Mouse (Mus musculus) MEL (cell line): ENCODE measurements around the gene Gm20388. TPM values are rescaled to one million over a fixed set of nuclear protein-coding genes. Genes with fewer than 3 reads are reported as not detected.
A peak's percentile ranks its signal among the peaks of the same experiment; 100 is the strongest.

Source experiments
- DNase-seq: peaks from one replicate; pipeline ENCODE4 v3.0.0; 2011; ENCODE audit warnings: low read depth, low spot score
- H3K27ac ChIP-seq: 2 replicates; pipeline ENCODE4 v1.5.1; 2012; ENCODE audit warnings: low read depth, mild to moderate bottlenecking, control low read depth, low read length, moderate library complexity; ENCODE audit not compliant: control insufficient read depth
- H3K27me3 ChIP-seq, 2 experiments: fragments of 150-350 bp in 1 of 2; sonication (generic) in 1 of 2; 2 replicates each; pipeline ENCODE4 v1.6.1; 2012; ENCODE audit warnings: low read length in 2 of 2, mild to moderate bottlenecking in 2 of 2, improper control_type of control experiment in 1 of 2, moderate library complexity in 1 of 2; ENCODE audit not compliant: insufficient read depth in 2 of 2, control insufficient read depth in 1 of 2
- H3K36me3 ChIP-seq, 2 experiments: 2 replicates each; pipeline ENCODE4 v1.6.1; 2012 to 2014; ENCODE audit warnings: low read length in 2 of 2, improper control_type of control experiment in 1 of 2, inconsistent platforms in 1 of 2, mild to moderate bottlenecking in 1 of 2; ENCODE audit not compliant: insufficient read depth in 2 of 2, control insufficient read depth in 1 of 2
- H3K4me1 ChIP-seq, 2 experiments: fragments of 150-350 bp in 1 of 2; sonication (generic) in 1 of 2; 2 replicates each; pipeline ENCODE4 v1.6.1; 2012; ENCODE audit warnings: low read length in 2 of 2, improper control_type of control experiment in 1 of 2, mild to moderate bottlenecking in 1 of 2; ENCODE audit not compliant: insufficient read depth in 2 of 2, control insufficient read depth in 1 of 2
- H3K4me3 ChIP-seq, 2 experiments: fragments of 150-350 bp in 1 of 2; sonication (generic) in 1 of 2; 2 replicates each; pipeline ENCODE4 v1.5.1; 2012; ENCODE audit warnings: low read depth in 2 of 2, low read length in 2 of 2, mild to moderate bottlenecking in 2 of 2, moderate library complexity in 2 of 2, control low read depth in 1 of 2, improper control_type of control experiment in 1 of 2; ENCODE audit not compliant: control insufficient read depth in 1 of 2, insufficient read depth in 1 of 2
- H3K79me2 ChIP-seq: 2 replicates; pipeline ENCODE4 v1.6.1; 2012; ENCODE audit warnings: mild to moderate bottlenecking, low read length, moderate library complexity; ENCODE audit not compliant: control insufficient read depth, poor library complexity, insufficient read depth
- H3K9ac ChIP-seq: 2 replicates; pipeline ENCODE4 v1.6.1; 2012; ENCODE audit warnings: low read depth, mild to moderate bottlenecking, control low read depth, low read length, moderate library complexity; ENCODE audit not compliant: control insufficient read depth, poor library complexity, severe bottlenecking
- H3K9me3 ChIP-seq: fragments of 150-350 bp; sonication (generic); replicated peaks from 2 replicates; pipeline ENCODE4 v1.6.1; 2012; ENCODE audit warnings: mild to moderate bottlenecking, low read length, improper control_type of control experiment, moderate library complexity; ENCODE audit not compliant: insufficient read depth
- BHLHE40 ChIP-seq: IDR thresholded peaks from 2 replicates; pipeline ENCODE4 v1.6.1; 2012; ENCODE audit warnings: low read depth, mild to moderate bottlenecking, inconsistent platforms, low read length, improper control_type of control experiment, borderline replicate concordance
- CHD1 ChIP-seq: IDR thresholded peaks from 2 replicates; pipeline ENCODE4 v1.6.1; 2012; ENCODE audit warnings: low read depth, mild to moderate bottlenecking, inconsistent platforms, low read length, improper control_type of control experiment
- CHD2 ChIP-seq: IDR thresholded peaks from 2 replicates; pipeline ENCODE4 v1.6.1; 2011; ENCODE audit warnings: low read length, improper control_type of control experiment
- E2F4 ChIP-seq: IDR thresholded peaks from 2 replicates; pipeline ENCODE4 v1.6.1; 2011; ENCODE audit warnings: low read depth, low read length, improper control_type of control experiment, borderline replicate concordance
- ELF1 ChIP-seq: IDR thresholded peaks from 2 replicates; pipeline ENCODE4 v1.6.1; 2014; ENCODE audit warnings: low read depth, mild to moderate bottlenecking, inconsistent platforms, low read length, improper control_type of control experiment, moderate library complexity
- EP300 ChIP-seq, 2 experiments: IDR thresholded peaks; 2 replicates each; pipeline ENCODE4 v1.6.1; 2011; ENCODE audit warnings: improper control_type of control experiment in 2 of 2, low read length in 2 of 2, low read depth in 1 of 2, mild to moderate bottlenecking in 1 of 2
- ETS1 ChIP-seq: IDR thresholded peaks from 2 replicates; pipeline ENCODE4 v1.6.1; 2012; ENCODE audit warnings: low read depth, mild to moderate bottlenecking, inconsistent platforms, low read length, improper control_type of control experiment, moderate library complexity
- GABPA ChIP-seq: IDR thresholded peaks from 2 replicates; pipeline ENCODE4 v1.6.1; 2012; ENCODE audit warnings: low read depth, mild to moderate bottlenecking, inconsistent platforms, low read length, improper control_type of control experiment, moderate library complexity
- GATA1 ChIP-seq: IDR thresholded peaks from 2 replicates; pipeline ENCODE4 v1.6.1; 2011; ENCODE audit warnings: low read depth, low read length, improper control_type of control experiment
- HCFC1 ChIP-seq: IDR thresholded peaks from 2 replicates; pipeline ENCODE4 v1.6.1; 2012; ENCODE audit warnings: low read depth, mild to moderate bottlenecking, inconsistent platforms, low read length, improper control_type of control experiment, moderate library complexity
- KAT2A ChIP-seq: conservative IDR thresholded peaks from 2 replicates; pipeline ENCODE4 v1.6.1; 2012; ENCODE audit warnings: low read depth, low read length, improper control_type of control experiment, inconsistent platforms
- MAFK ChIP-seq: IDR thresholded peaks from 2 replicates; pipeline ENCODE4 v1.6.1; 2011; ENCODE audit warnings: low read depth, mild to moderate bottlenecking, low read length, improper control_type of control experiment, borderline replicate concordance
- MAX ChIP-seq: IDR thresholded peaks from 2 replicates; pipeline ENCODE4 v1.6.1; 2011; ENCODE audit warnings: low read length, improper control_type of control experiment
- MEF2A ChIP-seq: IDR thresholded peaks from 2 replicates; pipeline ENCODE4 v1.6.1; 2014; ENCODE audit warnings: low read depth, mild to moderate bottlenecking, inconsistent platforms, low read length, improper control_type of control experiment; ENCODE audit not compliant: poor library complexity, insufficient replicate concordance, severe bottlenecking; ENCODE audit errors: extremely low read depth
- MXI1 ChIP-seq: IDR thresholded peaks from 2 replicates; pipeline ENCODE4 v1.6.1; 2011; ENCODE audit warnings: mild to moderate bottlenecking, low read depth, low read length, improper control_type of control experiment
- MYB ChIP-seq: IDR thresholded peaks from 2 replicates; pipeline ENCODE4 v1.6.1; 2011; ENCODE audit warnings: mild to moderate bottlenecking, low read depth, low read length, improper control_type of control experiment
- MYC ChIP-seq: IDR thresholded peaks from 2 replicates; pipeline ENCODE4 v1.6.1; 2011; ENCODE audit warnings: low read depth, mild to moderate bottlenecking, low read length, improper control_type of control experiment, moderate library complexity
- NELFE ChIP-seq: IDR thresholded peaks from 2 replicates; pipeline ENCODE4 v1.6.1; 2011; ENCODE audit warnings: low read depth, low read length, improper control_type of control experiment
- NRF1 ChIP-seq: IDR thresholded peaks from 2 replicates; pipeline ENCODE4 v1.6.1; 2014; ENCODE audit warnings: low read depth, mild to moderate bottlenecking, inconsistent platforms, low read length, improper control_type of control experiment, moderate library complexity; ENCODE audit not compliant: poor library complexity, insufficient read depth, severe bottlenecking
- POLR2A ChIP-seq, 2 experiments: IDR thresholded peaks; 2 replicates each; pipeline ENCODE4 v1.6.1; 2011 to 2012; ENCODE audit warnings: low read length in 2 of 2, mild to moderate bottlenecking in 2 of 2, control low read depth in 1 of 2, improper control_type of control experiment in 1 of 2, low read depth in 1 of 2, moderate library complexity in 1 of 2; ENCODE audit not compliant: control insufficient read depth in 1 of 2, insufficient read depth in 1 of 2, poor library complexity in 1 of 2
- POLR2AphosphoS5 ChIP-seq: IDR thresholded peaks from 2 replicates; pipeline ENCODE4 v1.6.1; 2012; ENCODE audit warnings: low read depth, borderline replicate concordance, mild to moderate bottlenecking, inconsistent platforms, low read length, moderate library complexity, mixed read lengths
- RAD21 ChIP-seq: IDR thresholded peaks from 2 replicates; pipeline ENCODE4 v1.6.1; 2011; ENCODE audit warnings: mild to moderate bottlenecking, low read depth, low read length, improper control_type of control experiment
- RCOR1 ChIP-seq: IDR thresholded peaks from 2 replicates; pipeline ENCODE4 v1.6.1; 2012; ENCODE audit warnings: low read depth, mild to moderate bottlenecking, inconsistent platforms, low read length, improper control_type of control experiment
- SIN3A ChIP-seq: IDR thresholded peaks from 2 replicates; pipeline ENCODE4 v1.6.1; 2012; ENCODE audit warnings: low read length, improper control_type of control experiment, inconsistent platforms
- SMC3 ChIP-seq: IDR thresholded peaks from 2 replicates; pipeline ENCODE4 v1.6.1; 2011; ENCODE audit warnings: low read depth, low read length, improper control_type of control experiment
- TAL1 ChIP-seq: IDR thresholded peaks from 2 replicates; pipeline ENCODE4 v1.6.1; 2012; ENCODE audit warnings: mild to moderate bottlenecking, inconsistent platforms, low read length, moderate library complexity, mixed read lengths
- TBP ChIP-seq: IDR thresholded peaks from 2 replicates; pipeline ENCODE4 v1.8.0; 2011; ENCODE audit warnings: low read depth, low read length, improper control_type of control experiment
- TCF12 ChIP-seq: IDR thresholded peaks from 2 replicates; pipeline ENCODE4 v1.6.1; 2014; ENCODE audit warnings: low read depth, mild to moderate bottlenecking, inconsistent platforms, low read length, improper control_type of control experiment, moderate library complexity
- UBTF ChIP-seq: IDR thresholded peaks from 2 replicates; pipeline ENCODE4 v1.6.1; 2012; ENCODE audit warnings: low read depth, mild to moderate bottlenecking, inconsistent platforms, low read length, improper control_type of control experiment, moderate library complexity, borderline replicate concordance; ENCODE audit not compliant: insufficient read depth
- USF1 ChIP-seq: IDR thresholded peaks from 2 replicates; pipeline ENCODE4 v1.6.1; 2014; ENCODE audit warnings: low read depth, mild to moderate bottlenecking, inconsistent platforms, low read length, improper control_type of control experiment, moderate library complexity
- ZC3H11A ChIP-seq: IDR thresholded peaks from 2 replicates; pipeline ENCODE4 v1.6.1; 2012; ENCODE audit warnings: low read depth, mild to moderate bottlenecking, inconsistent platforms, low read length, improper control_type of control experiment
- ZNF384 ChIP-seq: IDR thresholded peaks from 2 replicates; pipeline ENCODE4 v1.6.1; 2012; ENCODE audit warnings: low read depth, mild to moderate bottlenecking, inconsistent platforms, low read length, improper control_type of control experiment
- polyA plus RNA-seq, 2 experiments: library from polyadenylated mRNA; stranded (reverse) in 1 of 2; unstranded in 1 of 2; fragments of >175 nt in 1 of 2; fragments of >200 nt in 1 of 2; gene quantifications; 2 replicates each; pipeline versions ENCODE4 v1.2.1 to v1.2.4; 2012; ENCODE audit warnings: low replicate concordance in 2 of 2, low read depth in 1 of 2; ENCODE audit not compliant: insufficient read length in 2 of 2, insufficient read depth in 1 of 2, missing spikeins in 1 of 2
- total RNA-seq: library from RNA; depleted of rRNA; stranded (reverse); fragments of 300-350 nt; gene quantifications from 2 replicates; pipeline ENCODE4 v1.2.3, GENCODE M21; 2012

The Gm20388 gene
- total and polyA plus RNA-seq, 3 experiments: 11.1 to 17.8 TPM; not detected in 1

GRCm38 (mm10) chr8:123253451-123254098 lies 3342.9 kb downstream of the Gm20388 start (continued):
- no peak for TF ChIP-seq TAL1

GRCm38 (mm10) chr8:123254099-123254885 lies 3343.7 kb downstream of the Gm20388 start, which contains the start of the genes Zfp276 and Vps9d1:
Gene Zfp276 (plus strand): TSS chr8:123254195.
Gene Vps9d1 (minus strand): TSS chr8:123254348.
- Histone ChIP-seq H3K9ac (peak within 1 kb of the TSS; percentile 96), H3K27me3 (no peaks in the 10 kb centered on the region), H3K79me2 (peaks cover 13% of the 10 kb centered on the region), H3K9me3 (no peaks in the 10 kb centered on the region), H3K4me3 (peak within 1 kb of the TSS; percentile 84 to 98), H3K27ac (peak within 1 kb of the TSS; percentile 29; the same call in 1 of the 2 replicates), H3K36me3 (peaks cover 0 to 9% of the 10 kb centered on the region in 2 experiments; a peak in 2 of 4 replicates), H3K4me1 (peaks cover 0 to 16% of the 10 kb centered on the region in 2 experiments; a peak in 2 of 4 replicates)
- DNase-seq: peak; percentile 88
- no peak for TF ChIP-seq RCOR1
- 0 out of 2 replicates have a peak, but pooled peaks have one; percentile 2 for TF ChIP-seq MXI1
- TF ChIP-seq USF1: no peak
- TF ChIP-seq MAFK: no peak
- no peak for TF ChIP-seq E2F4
- peak; percentile 87 for TF ChIP-seq HCFC1
- peak; percentile 64 for TF ChIP-seq NELFE
- TF ChIP-seq MEF2A: no peak
- TF ChIP-seq EP300 (IDR thresholded peaks at IDR 0.05; ENCODE audit: low read depth in 1 of 2, low read length in 2 of 2): no peak
- peak; percentile 70; the same call in 1 of the 2 replicates for TF ChIP-seq SIN3A
- TF ChIP-seq BHLHE40: no peak
- TF ChIP-seq MAX: no peak
- no peak for TF ChIP-seq ZNF384
- no peak for TF ChIP-seq GABPA
- no peak for TF ChIP-seq ETS1
- no peak for TF ChIP-seq NRF1
- TF ChIP-seq MYB: no peak
- TF ChIP-seq GATA1: no peak
- TF ChIP-seq POLR2AphosphoS5: no peak
- TF ChIP-seq POLR2A (IDR thresholded peaks at IDR 0.05; ENCODE audit: control insufficient read depth in 1 of 2, insufficient read depth in 1 of 2, low read depth in 1 of 2, low read length in 2 of 2, poor library complexity in 1 of 2): peak in 1 of 2 experiments; percentile 68; a peak in 1 of 4 replicates
- no peak for TF ChIP-seq MYC
- TF ChIP-seq TCF12: peak; percentile 49
- TF ChIP-seq KAT2A: no peak; the same call in 1 of the 2 replicates
- TF ChIP-seq UBTF: peak; percentile 77; the same call in 1 of the 2 replicates
- TF ChIP-seq ELF1: peak; percentile 39; the same call in 1 of the 2 replicates
- no peak for TF ChIP-seq TAL1
- TF ChIP-seq SMC3: no peak
- no peak for TF ChIP-seq CHD2
- no peak for TF ChIP-seq RAD21
- TF ChIP-seq CHD1: 0 out of 2 replicates have a peak, but pooled peaks have one; percentile 51
- TF ChIP-seq TBP: no peak
- TF ChIP-seq ZC3H11A: no peak
